Mouse (Mus musculus): ENCODE measurements around the gene Duoxa1. TPM values are rescaled to one million over a fixed set of nuclear protein-coding genes. Genes with fewer than 3 reads are reported as not detected.
A peak's percentile ranks its signal among the peaks of the same experiment; 100 is the strongest.

Duoxa1 gene
- polyA plus RNA-seq (2015; fragmentation: Nextera tagmentation; extraction: Ambion mirVana) = 0.54 and 0.97 TPM in 2 replicates

DNA sequence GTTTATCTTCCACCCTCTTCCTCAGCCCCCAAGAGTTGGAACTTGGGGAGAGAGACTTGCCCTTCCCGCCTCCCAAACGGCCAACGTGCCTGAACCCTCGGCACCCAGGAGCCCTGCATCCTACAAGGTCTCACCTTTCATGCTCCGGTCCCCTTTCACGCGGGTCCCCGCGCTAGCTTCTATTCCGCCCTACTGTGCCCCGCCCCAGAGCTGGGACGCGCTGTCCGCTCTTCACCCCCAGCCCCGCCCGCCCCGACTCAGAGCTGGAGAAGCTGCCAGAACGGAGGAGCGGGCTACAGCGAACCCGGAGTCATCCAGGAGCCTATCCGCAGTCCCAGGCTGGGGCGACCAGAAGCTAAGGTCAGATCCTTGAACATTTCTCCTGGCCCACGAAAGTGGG lies at the start of gene Duoxa1:
Gene Duoxa1, minus strand, starts transcription at position 195 of the 400 bp plus-strand sequence.
- ATAC-seq (replicated peaks; ENCODE audit: extremely low read depth, insufficient read depth, low FRiP score) = peak; percentile 26; the same call in 1 of the 2 replicates
- H3K4me3 ChIP-seq (ENCODE audit: low read length) = peak within 1 kb of the TSS; percentile 40
- H3K27ac ChIP-seq (ENCODE audit: low read length) = no peak within 1 kb of the TSS
- peaks cover 70% of the 10 kb centered on the region for H3K27me3 ChIP-seq (ENCODE audit: control insufficient read depth, insufficient read depth, low read length)
- H3K4me2 ChIP-seq (ENCODE audit: low read depth, low read length) = peak within 1 kb of the TSS; percentile 67
- H3K4me1 ChIP-seq (ENCODE audit: control insufficient read depth, insufficient read depth, low read length) = peaks cover 11% of the 10 kb centered on the region
- no peaks in the 10 kb centered on the region for H3K9me3 ChIP-seq (replicated peaks; ENCODE audit: control insufficient read depth, low read length)
- WGBS = 4% methylated on average over 24 of the region's 24 CpGs
- H3K9ac ChIP-seq (ENCODE audit: low read length) = peak within 1 kb of the TSS; percentile 13; the same call in 1 of the 2 replicates
- H3K36me3 ChIP-seq (ENCODE audit: control insufficient read depth, insufficient read depth) = no peaks in the 10 kb centered on the region

DNA sequence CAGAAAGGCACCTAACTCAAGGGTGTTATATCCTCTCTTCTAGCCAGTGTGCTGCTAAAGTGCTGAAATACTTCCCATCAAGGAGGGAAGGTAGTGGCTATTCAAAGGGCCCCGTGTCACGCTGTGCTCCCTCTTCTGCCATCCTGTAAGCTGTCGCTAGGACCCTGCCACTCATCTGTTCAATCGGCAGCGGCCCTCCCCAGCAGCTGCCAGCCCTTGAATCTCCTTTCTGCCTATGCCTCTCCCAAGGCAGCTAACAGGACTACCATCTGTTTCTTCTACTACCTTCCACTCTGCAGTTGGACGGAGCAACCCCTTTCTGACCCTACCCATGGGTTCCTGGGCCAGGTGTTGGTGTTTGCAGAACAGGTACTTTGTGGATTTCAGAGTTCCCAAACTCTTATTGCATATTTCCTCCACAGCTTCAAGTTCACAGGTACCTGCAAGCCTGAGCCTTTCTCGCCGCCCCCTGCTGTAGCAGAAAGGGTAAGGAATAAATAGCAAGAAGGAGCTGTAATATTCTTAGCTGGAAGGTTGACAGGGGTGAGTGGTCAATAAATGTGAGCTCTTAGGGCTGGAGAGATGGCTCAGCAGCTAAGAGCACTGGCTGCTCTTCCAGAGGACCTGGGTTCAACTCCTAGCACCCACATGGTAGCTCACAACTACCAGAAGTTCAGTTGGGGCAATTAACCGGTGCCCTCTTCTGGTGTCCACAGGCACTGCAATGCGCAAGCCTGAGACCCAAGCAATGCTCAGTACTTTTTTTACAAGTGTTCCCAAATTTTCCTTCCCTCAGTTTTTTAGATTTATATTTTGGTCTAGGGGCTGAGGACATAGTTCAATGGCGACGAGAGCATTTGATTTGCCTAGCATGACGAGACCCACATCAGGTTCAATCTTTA lies 49.3 kb upstream of the Duoxa1 start:
- Histone ChIP-seq H3K27ac (ENCODE audit: low read length) (no peak overlapping the region), H3K9me3 (replicated peaks; ENCODE audit: control insufficient read depth, low read length) (no peaks in the 10 kb centered on the region), H3K9ac (ENCODE audit: low read length) (no peak overlapping the region), H3K27me3 (ENCODE audit: control insufficient read depth, insufficient read depth, low read length) (no peaks in the 10 kb centered on the region), H3K36me3 (ENCODE audit: control insufficient read depth, insufficient read depth) (no peaks in the 10 kb centered on the region), H3K4me3 (ENCODE audit: low read length) (no peak overlapping the region), H3K4me2 (ENCODE audit: low read depth, low read length) (no peak overlapping the region), H3K4me1 (ENCODE audit: control insufficient read depth, insufficient read depth, low read length) (peaks cover 4% of the 10 kb centered on the region; the same call in 1 of the 2 replicates)
- 83% methylated on average over 13 of the region's 13 CpGs for WGBS
- no peak for ATAC-seq (replicated peaks; ENCODE audit: extremely low read depth, insufficient read depth, low FRiP score)

DNA sequence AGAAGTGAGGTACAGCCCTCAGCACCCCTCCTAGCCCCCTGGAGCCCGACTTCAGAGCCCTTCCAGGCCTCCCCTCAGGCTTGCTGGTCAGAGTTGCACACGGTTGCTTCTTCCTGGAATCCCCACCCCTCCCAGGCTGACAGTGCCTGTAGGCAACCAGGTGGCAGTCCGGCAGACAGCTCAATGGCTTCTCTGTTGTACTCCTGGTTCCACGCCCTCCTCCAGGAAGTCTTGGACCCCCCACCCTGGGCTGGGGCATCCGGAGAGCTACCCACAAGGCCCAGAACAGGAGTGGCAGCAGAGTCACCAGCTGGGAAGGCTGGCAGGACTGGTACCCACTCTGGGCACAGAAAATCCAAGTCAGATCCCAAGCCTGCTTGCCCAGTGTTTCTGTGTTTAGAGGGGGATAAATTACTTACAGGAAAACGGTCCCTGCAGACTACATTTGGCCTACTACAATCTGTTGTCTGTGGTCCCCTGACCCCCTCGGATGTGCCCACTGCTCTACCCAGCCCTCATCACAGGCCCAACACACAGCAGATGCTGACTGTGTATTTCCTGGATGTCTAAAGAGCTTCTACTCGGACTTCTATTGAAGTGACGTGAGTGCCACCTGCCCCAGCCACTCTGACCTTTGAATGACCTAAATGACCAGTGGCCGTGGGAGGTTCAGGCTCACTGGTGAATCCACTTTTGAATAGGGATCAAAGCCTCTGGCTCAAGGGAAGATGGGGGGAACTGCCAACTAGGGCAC lies 48.5 kb upstream of the Duoxa1 start:
- Histone ChIP-seq H3K4me3 (ENCODE audit: low read length) (no peak overlapping the region), H3K27me3 (ENCODE audit: control insufficient read depth, insufficient read depth, low read length) (no peaks in the 10 kb centered on the region), H3K9me3 (replicated peaks; ENCODE audit: control insufficient read depth, low read length) (no peaks in the 10 kb centered on the region), H3K4me1 (ENCODE audit: control insufficient read depth, insufficient read depth, low read length) (peaks cover 4% of the 10 kb centered on the region; the same call in 1 of the 2 replicates), H3K4me2 (ENCODE audit: low read depth, low read length) (no peak overlapping the region), H3K27ac (ENCODE audit: low read length) (no peak overlapping the region), H3K9ac (ENCODE audit: low read length) (no peak overlapping the region), H3K36me3 (ENCODE audit: control insufficient read depth, insufficient read depth) (0 out of 2 replicates have a peak, but pooled peaks cover under 1% of the 10 kb centered on the region)
- 62% methylated on average over 10 of the region's 10 CpGs for WGBS
- ATAC-seq (replicated peaks; ENCODE audit: extremely low read depth, insufficient read depth, low FRiP score) = no peak

DNA sequence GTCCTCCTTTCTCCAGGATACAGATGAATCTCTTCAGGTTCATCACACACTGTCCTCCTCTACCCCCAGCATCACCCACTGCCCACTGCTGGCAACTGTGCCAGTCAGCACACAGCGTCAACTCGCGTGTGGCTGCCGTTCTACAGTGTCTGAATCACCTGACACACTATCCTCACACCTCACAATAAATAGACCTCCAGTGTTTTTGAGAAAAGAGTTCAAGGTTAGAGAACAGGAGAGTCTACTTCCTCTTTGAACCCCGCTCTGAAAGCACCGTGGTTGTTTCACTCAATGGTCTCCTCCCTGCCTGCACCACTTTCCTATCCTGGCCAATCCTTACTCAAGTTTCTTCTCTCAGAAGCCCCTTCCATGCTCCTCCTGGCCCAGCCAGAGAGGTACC lies 47.7 kb upstream of the Duoxa1 start:
- H3K9me3 ChIP-seq (replicated peaks; ENCODE audit: control insufficient read depth, low read length) = no peaks in the 10 kb centered on the region
- no peak for ATAC-seq (replicated peaks; ENCODE audit: extremely low read depth, insufficient read depth, low FRiP score)
- no peaks in the 10 kb centered on the region for H3K4me1 ChIP-seq (ENCODE audit: control insufficient read depth, insufficient read depth, low read length)
- no peak overlapping the region for H3K27ac ChIP-seq (ENCODE audit: low read length)
- H3K9ac ChIP-seq (ENCODE audit: low read length) = no peak overlapping the region
- 79% methylated on average over 6 of the region's 6 CpGs for WGBS
- no peaks in the 10 kb centered on the region for H3K27me3 ChIP-seq (ENCODE audit: control insufficient read depth, insufficient read depth, low read length)
- H3K4me3 ChIP-seq (ENCODE audit: low read length) = no peak overlapping the region
- H3K36me3 ChIP-seq (ENCODE audit: control insufficient read depth, insufficient read depth) = 0 out of 2 replicates have a peak, but pooled peaks cover 7% of the 10 kb centered on the region
- no peak overlapping the region for H3K4me2 ChIP-seq (ENCODE audit: low read depth, low read length)

DNA sequence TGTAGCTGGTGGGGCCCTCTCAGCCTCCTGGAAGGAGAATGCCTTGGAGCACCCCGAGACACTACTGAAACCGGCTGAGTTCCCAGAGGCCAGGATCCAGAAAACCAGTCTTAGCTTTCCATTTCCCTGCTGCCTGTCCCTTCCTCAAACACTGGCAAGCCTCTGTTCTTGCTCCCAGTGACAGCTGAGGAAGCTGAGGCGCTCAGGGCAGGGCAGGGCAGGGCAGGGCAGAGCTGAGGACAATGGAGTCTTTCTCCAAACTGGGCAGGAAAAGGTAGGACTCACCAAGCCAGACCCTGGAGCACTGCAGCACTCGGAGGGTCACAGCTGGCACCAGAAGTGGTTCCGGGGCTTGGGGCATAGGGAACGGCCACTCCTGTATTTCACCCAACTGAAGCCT lies 46.8 kb upstream of the Duoxa1 start:
- 82% methylated on average over 6 of the region's 6 CpGs for WGBS
- no peaks in the 10 kb centered on the region for H3K4me1 ChIP-seq (ENCODE audit: control insufficient read depth, insufficient read depth, low read length)
- no peaks in the 10 kb centered on the region for H3K9me3 ChIP-seq (replicated peaks; ENCODE audit: control insufficient read depth, low read length)
- no peak overlapping the region for H3K9ac ChIP-seq (ENCODE audit: low read length)
- H3K36me3 ChIP-seq (ENCODE audit: control insufficient read depth, insufficient read depth) = 0 out of 2 replicates have a peak, but pooled peaks cover 7% of the 10 kb centered on the region
- no peak overlapping the region for H3K4me3 ChIP-seq (ENCODE audit: low read length)
- H3K27me3 ChIP-seq (ENCODE audit: control insufficient read depth, insufficient read depth, low read length) = no peaks in the 10 kb centered on the region
- no peak overlapping the region for H3K4me2 ChIP-seq (ENCODE audit: low read depth, low read length)
- ATAC-seq (replicated peaks; ENCODE audit: extremely low read depth, insufficient read depth, low FRiP score) = no peak
- H3K27ac ChIP-seq (ENCODE audit: low read length) = no peak overlapping the region

DNA sequence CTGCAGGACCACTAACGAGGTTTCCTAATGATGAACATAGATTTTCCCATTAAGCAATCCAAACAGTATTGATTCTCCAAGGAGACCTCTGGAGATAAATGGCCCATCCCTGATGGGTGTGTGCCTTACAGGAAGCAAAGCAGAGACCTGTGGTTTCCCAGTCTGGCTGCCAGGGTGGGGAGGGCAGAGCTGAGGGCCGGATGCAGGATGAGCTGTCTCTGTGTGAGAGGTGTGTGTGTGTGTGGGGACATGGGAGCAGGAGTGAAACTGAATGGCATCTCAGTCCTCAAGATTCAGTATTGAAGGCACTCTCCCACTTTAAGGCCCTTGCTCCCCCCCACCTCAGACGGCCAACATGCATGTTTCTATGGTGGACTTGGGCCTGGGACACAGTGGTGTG lies 42.7 kb upstream of the Duoxa1 start:
- Histone ChIP-seq H3K4me3 (ENCODE audit: low read length) (no peak overlapping the region), H3K27ac (ENCODE audit: low read length) (no peak overlapping the region), H3K4me1 (ENCODE audit: control insufficient read depth, insufficient read depth, low read length) (peaks cover 7% of the 10 kb centered on the region), H3K36me3 (ENCODE audit: control insufficient read depth, insufficient read depth) (peaks cover 7% of the 10 kb centered on the region; the same call in 1 of the 2 replicates), H3K27me3 (ENCODE audit: control insufficient read depth, insufficient read depth, low read length) (no peaks in the 10 kb centered on the region), H3K9me3 (replicated peaks; ENCODE audit: control insufficient read depth, low read length) (no peaks in the 10 kb centered on the region), H3K9ac (ENCODE audit: low read length) (no peak overlapping the region), H3K4me2 (ENCODE audit: low read depth, low read length) (no peak overlapping the region)
- ATAC-seq (replicated peaks; ENCODE audit: extremely low read depth, insufficient read depth, low FRiP score) = no peak
- WGBS = 82% methylated on average over 3 of the region's 3 CpGs

DNA sequence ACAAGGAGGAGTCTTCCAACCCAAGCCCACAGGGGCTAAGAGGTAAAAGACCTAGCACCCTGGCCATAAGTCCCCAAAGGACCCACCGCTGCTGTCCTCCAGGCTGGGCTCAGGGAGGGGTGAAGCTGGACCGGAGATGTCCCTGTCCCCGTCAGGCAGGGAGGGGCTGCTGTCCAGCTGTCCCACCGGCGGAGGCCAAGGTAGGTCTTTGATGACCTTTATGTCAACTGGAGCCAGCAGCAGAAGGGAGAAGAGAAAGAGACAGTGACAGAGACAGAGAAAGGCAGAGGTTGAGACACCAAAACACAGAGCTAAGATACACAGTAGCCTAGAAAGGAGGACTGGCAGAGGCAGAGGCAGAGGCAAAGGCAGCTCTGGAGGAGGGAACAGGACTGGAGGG lies 41.9 kb upstream of the Duoxa1 start:
- Histone ChIP-seq H3K27me3 (ENCODE audit: control insufficient read depth, insufficient read depth, low read length) (no peaks in the 10 kb centered on the region), H3K9ac (ENCODE audit: low read length) (no peak overlapping the region), H3K4me3 (ENCODE audit: low read length) (no peak overlapping the region), H3K4me1 (ENCODE audit: control insufficient read depth, insufficient read depth, low read length) (peaks cover 7% of the 10 kb centered on the region), H3K4me2 (ENCODE audit: low read depth, low read length) (no peak overlapping the region), H3K27ac (ENCODE audit: low read length) (no peak overlapping the region), H3K36me3 (ENCODE audit: control insufficient read depth, insufficient read depth) (peaks cover 7% of the 10 kb centered on the region; the same call in 1 of the 2 replicates), H3K9me3 (replicated peaks; ENCODE audit: control insufficient read depth, low read length) (no peaks in the 10 kb centered on the region)
- no peak for ATAC-seq (replicated peaks; ENCODE audit: extremely low read depth, insufficient read depth, low FRiP score)
- 91% methylated on average over 5 of the region's 5 CpGs for WGBS

DNA sequence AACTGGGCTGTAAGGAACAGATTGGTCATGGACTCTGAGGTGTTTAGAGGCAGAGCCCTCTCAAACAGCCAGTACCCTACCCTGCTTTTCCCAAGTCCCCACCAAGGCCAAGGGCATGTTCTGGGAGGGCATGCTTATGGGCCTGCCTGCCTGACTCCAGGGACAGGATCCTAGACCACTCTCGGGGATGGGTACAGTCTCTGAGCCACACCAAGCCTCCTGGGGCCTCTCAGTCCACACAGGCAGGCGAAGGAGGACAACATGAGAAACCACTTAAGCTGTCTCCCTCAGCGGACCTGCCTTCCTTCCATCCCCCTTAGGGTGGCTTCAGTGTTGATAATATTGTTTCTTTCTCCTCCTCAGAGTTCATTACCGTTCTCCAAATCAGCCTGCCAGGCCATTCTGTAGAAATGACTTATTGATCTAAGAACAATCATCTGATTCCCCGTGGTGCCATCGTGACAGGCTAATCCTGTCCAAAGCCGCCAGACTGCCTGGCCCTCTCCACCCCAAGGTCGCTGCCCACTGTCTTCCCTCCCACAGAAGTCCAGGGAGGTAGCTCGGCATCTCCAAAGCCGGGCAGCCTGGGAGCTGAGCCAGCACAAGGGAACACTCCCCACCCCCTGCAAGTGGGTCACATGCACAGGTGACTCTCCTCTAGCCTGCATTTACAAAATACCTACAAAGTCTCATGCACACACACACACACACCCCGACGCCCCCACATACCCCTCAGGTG lies 40.8 kb upstream of the Duoxa1 start:
- 0 out of 2 replicates have a peak, but pooled peaks have one; percentile 33 for ATAC-seq (replicated peaks; ENCODE audit: extremely low read depth, insufficient read depth, low FRiP score)

More for the DNA sequence above, 40.8 kb upstream of the Duoxa1 start:
- Histone ChIP-seq H3K27ac (ENCODE audit: low read length) (no peak overlapping the region), H3K4me1 (ENCODE audit: control insufficient read depth, insufficient read depth, low read length) (peaks cover 9% of the 10 kb centered on the region), H3K9ac (ENCODE audit: low read length) (no peak overlapping the region), H3K4me3 (ENCODE audit: low read length) (no peak overlapping the region), H3K4me2 (ENCODE audit: low read depth, low read length) (no peak overlapping the region), H3K9me3 (replicated peaks; ENCODE audit: control insufficient read depth, low read length) (no peaks in the 10 kb centered on the region), H3K27me3 (ENCODE audit: control insufficient read depth, insufficient read depth, low read length) (no peaks in the 10 kb centered on the region), H3K36me3 (ENCODE audit: control insufficient read depth, insufficient read depth) (peaks cover 7% of the 10 kb centered on the region; the same call in 1 of the 2 replicates)
- 60% methylated on average over 12 of the region's 12 CpGs for WGBS

Data from heart, embryonic 16.5 days (tissue).